Mouse (Mus musculus) kidney, embryonic 16.5 days (tissue): ENCODE data around the gene Stam2. TPM values are rescaled to one million over a fixed set of nuclear protein-coding genes. Genes with fewer than 3 reads are reported as not detected.

Experiments
- ATAC-seq: fragments of 200-750 bp; cut with Nextera tagmentation; 2 replicates; pipeline ENCODE4 v1.8.0; 2017; ENCODE audit warnings: moderate TSS enrichment; ENCODE audit not compliant: low FRiP score, low TSS enrichment
- H3K27ac ChIP-seq: fragments of 300-500 bp; sonication (generic); 2 replicates; pipeline ENCODE4 v1.5.1; 2014; ENCODE audit warnings: low read length
- H3K27me3 ChIP-seq: fragments of 300-500 bp; sonication (generic); 2 replicates; pipeline ENCODE4 v1.6.1; 2014; ENCODE audit warnings: low read length, control low read depth, mixed read lengths; ENCODE audit not compliant: insufficient read depth
- H3K36me3 ChIP-seq: fragments of 300-500 bp; sonication (generic); 2 replicates; pipeline ENCODE4 v1.6.1; 2014; ENCODE audit warnings: low read length, control low read depth, mixed read lengths; ENCODE audit not compliant: insufficient read depth
- H3K4me1 ChIP-seq: fragments of 300-500 bp; sonication (generic); 2 replicates; pipeline ENCODE4 v1.6.1; 2014; ENCODE audit warnings: low read length, control low read depth, mixed read lengths; ENCODE audit not compliant: insufficient read depth
- H3K4me2 ChIP-seq: fragments of 300-500 bp; sonication (generic); replicated peaks from 2 replicates; pipeline ENCODE4 v1.6.1; 2014; ENCODE audit warnings: low read depth, low read length
- H3K4me3 ChIP-seq: fragments of 300-500 bp; sonication (generic); 2 replicates; pipeline ENCODE4 v1.5.1; 2014; ENCODE audit warnings: mild to moderate bottlenecking, low read length
- H3K9ac ChIP-seq: fragments of 300-500 bp; sonication (generic); replicated peaks from 2 replicates; pipeline ENCODE4 v1.6.1; 2014; ENCODE audit warnings: low read length
- H3K9me3 ChIP-seq: fragments of 300-500 bp; sonication (generic); 2 replicates; pipeline ENCODE4 v1.6.1; 2016; ENCODE audit warnings: low read length, control low read depth
- WGBS: fragments of 180-500 bp; shearing (Covaris S2); extraction: QIAGEN DNeasy Blood & Tissue Kit; methylation state at CpG from one replicate; pipeline ENCODE4 v1.1.7; 2014; 5-methylcytosine and 5-hydroxymethylcytosine counted together
- polyA plus RNA-seq: library from polyadenylated mRNA; unstranded; fragments of >200 nt; fragmentation: Nextera tagmentation; extraction: Ambion mirVana; gene quantifications from 2 replicates; pipeline ENCODE4 v1.2.1, GENCODE M21; 2015

Gene Stam2
- polyA plus RNA-seq, 1 experiment from 2014 or later = 37.3 TPM

DNA sequence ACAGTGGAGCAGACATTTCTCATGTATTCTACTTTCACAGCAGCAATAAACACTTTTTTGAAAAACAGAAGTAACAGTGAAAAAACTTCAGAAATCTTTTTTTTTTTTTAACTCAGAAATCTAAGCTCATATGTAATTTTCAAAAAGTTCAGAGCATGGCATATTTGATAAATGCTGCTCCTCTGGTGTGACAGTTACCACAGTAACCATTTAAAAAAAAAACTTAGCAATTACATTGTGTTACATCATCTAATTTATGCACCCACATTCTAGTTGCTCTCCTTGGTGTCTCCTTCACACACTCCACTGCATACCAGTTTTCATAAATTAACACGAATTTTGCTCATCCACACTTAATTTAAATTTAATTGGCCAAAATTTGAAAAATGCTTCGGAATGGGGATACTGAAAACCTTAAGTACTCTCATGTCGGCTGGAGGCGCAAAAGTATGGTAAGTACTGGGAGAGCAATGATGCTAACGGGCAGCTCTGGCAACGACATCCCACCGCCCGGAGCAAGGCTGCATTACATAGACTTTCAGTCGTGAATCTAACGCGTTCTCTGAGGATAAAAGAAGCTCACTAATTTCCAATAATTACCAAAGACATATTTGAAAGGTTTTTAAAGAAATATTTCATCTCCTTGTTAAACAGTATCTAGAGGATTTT lies 40.6 kb downstream of the Stam2 start:
- 91% methylated on average over 11 of the region's 11 CpGs for WGBS
- Histone ChIP-seq H3K4me3 (no peak overlapping the region), H3K4me1 (no peaks in the 10 kb centered on the region), H3K9ac (no peak overlapping the region), H3K27ac (no peak overlapping the region), H3K9me3 (no peaks in the 10 kb centered on the region), H3K27me3 (no peaks in the 10 kb centered on the region), H3K4me2 (no peak overlapping the region), H3K36me3 (peaks cover 27% of the 10 kb centered on the region)
- ATAC-seq = no peak

GRCm38 (mm10) chr2:52700352-52700751 lies 41.7 kb downstream of the Stam2 start:
- no peak for ATAC-seq
- no peak overlapping the region for H3K27ac ChIP-seq
- no peak overlapping the region for H3K9ac ChIP-seq
- WGBS = 49% methylated on average over 5 of the region's 5 CpGs
- H3K36me3 ChIP-seq = peaks cover 20% of the 10 kb centered on the region
- H3K4me1 ChIP-seq = no peaks in the 10 kb centered on the region
- no peak overlapping the region for H3K4me3 ChIP-seq
- H3K27me3 ChIP-seq = no peaks in the 10 kb centered on the region
- H3K4me2 ChIP-seq = no peak overlapping the region
- no peaks in the 10 kb centered on the region for H3K9me3 ChIP-seq

GRCm38 (mm10) chr2:52694604-52695003 lies 47.5 kb downstream of the Stam2 start:
- no peaks in the 10 kb centered on the region for H3K9me3 ChIP-seq
- no peak overlapping the region for H3K27ac ChIP-seq
- peaks cover 6% of the 10 kb centered on the region; the same call in 1 of the 2 replicates for H3K36me3 ChIP-seq
- ATAC-seq = 0 out of 2 replicates have a peak, but pooled peaks have one; percentile 51
- H3K4me1 ChIP-seq = no peaks in the 10 kb centered on the region
- H3K27me3 ChIP-seq = no peaks in the 10 kb centered on the region
- 50% methylated on average over 6 of the region's 6 CpGs for WGBS
- no peak overlapping the region for H3K4me3 ChIP-seq
- H3K4me2 ChIP-seq = no peak overlapping the region
- no peak overlapping the region for H3K9ac ChIP-seq

DNA sequence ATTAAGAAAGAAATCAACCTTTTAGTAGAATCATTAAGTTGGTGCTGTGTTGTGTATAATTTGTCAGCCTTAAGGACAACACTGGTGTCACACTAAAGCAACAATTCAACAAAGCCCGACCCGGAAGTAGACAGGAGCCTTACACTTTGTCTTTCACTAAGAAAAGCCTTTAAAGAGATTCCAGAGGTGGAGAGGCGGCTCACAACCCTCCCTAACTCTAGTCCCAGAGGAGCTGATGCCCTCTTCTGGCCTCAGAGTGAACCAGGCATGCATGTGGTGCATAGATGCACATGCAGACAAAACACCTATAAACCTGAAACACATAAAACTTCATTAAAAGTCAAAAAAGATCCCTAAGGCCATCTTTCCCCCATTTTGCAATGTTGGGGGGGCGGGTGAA lies 50.3 kb downstream of the Stam2 start:
- ATAC-seq = no peak
- Histone ChIP-seq H3K4me1 (no peaks in the 10 kb centered on the region), H3K27ac (no peak overlapping the region), H3K4me2 (no peak overlapping the region), H3K27me3 (no peaks in the 10 kb centered on the region), H3K36me3 (0 out of 2 replicates have a peak, but pooled peaks cover 3% of the 10 kb centered on the region), H3K4me3 (no peak overlapping the region), H3K9me3 (no peaks in the 10 kb centered on the region), H3K9ac (no peak overlapping the region)
- 80% methylated on average over 4 of the region's 4 CpGs for WGBS

DNA sequence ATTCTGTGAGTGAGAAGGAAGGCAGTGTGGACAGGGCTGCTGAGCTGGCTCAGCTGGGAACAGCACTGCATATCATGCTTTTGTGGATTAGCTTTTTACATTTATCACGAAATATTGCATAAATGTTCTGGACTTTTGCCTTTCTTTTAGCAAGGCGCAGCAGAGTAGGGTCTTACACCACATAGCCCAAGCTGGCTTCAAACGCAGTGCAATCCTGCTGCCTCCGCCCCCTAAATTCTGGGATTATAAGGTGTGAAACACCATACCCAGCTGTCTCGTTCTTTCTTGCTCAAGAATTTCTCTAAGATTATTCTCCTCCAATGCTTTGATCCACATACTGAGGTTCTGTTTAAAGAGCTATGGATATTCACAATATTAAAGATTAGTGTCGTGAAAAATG lies 55.5 kb downstream of the Stam2 start:
- Histone ChIP-seq H3K4me2 (no peak overlapping the region), H3K4me3 (no peak overlapping the region), H3K27ac (no peak overlapping the region), H3K9me3 (no peaks in the 10 kb centered on the region), H3K9ac (no peak overlapping the region), H3K4me1 (no peaks in the 10 kb centered on the region), H3K27me3 (no peaks in the 10 kb centered on the region), H3K36me3 (no peaks in the 10 kb centered on the region)
- no peak for ATAC-seq
- WGBS = 68% methylated on average over 6 of the region's 6 CpGs

GRCm38 (mm10) chr2:52677589-52677988 lies 64.5 kb downstream of the Stam2 start:
- H3K9ac ChIP-seq = no peak overlapping the region
- peaks cover 16% of the 10 kb centered on the region for H3K27me3 ChIP-seq
- 60% methylated on average over 4 of the region's 4 CpGs for WGBS
- no peak overlapping the region for H3K4me3 ChIP-seq
- ATAC-seq = no peak
- no peaks in the 10 kb centered on the region for H3K9me3 ChIP-seq
- peaks cover 15% of the 10 kb centered on the region; the same call in 1 of the 2 replicates for H3K4me1 ChIP-seq
- no peak overlapping the region for H3K4me2 ChIP-seq
- no peak overlapping the region for H3K27ac ChIP-seq
- no peaks in the 10 kb centered on the region for H3K36me3 ChIP-seq

DNA sequence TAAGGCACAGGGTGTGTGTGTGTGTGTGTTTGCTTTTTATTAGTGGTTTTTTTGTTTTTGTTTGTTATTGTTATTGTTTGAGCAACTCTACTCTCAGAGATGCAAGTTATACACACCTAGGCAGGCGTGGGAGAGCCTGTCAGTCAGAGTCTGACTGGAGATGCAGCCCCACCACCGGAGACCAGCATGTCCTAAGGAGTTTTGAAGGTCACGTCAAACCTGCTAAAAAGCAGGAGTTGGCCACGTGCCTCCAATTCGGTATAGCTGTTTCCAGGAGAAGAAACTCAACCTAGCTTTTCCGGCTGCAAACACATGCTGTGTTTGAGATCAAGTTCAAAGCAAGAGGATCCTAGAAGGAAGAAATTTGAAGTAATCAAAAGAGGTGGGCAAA lies 65.2 kb downstream of the Stam2 start:
- peak overlapping the region; percentile 71 for H3K4me3 ChIP-seq
- WGBS = 5% methylated on average over 6 of the region's 6 CpGs
- H3K27me3 ChIP-seq = peaks cover 16% of the 10 kb centered on the region
- H3K9me3 ChIP-seq = no peaks in the 10 kb centered on the region
- no peaks in the 10 kb centered on the region for H3K36me3 ChIP-seq
- no peak overlapping the region for H3K9ac ChIP-seq
- 0 out of 2 replicates have a peak overlapping the region, but pooled peaks have one; percentile 34 for H3K27ac ChIP-seq
- H3K4me2 ChIP-seq = peak overlapping the region; percentile 82
- peak; percentile 18; the same call in 1 of the 2 replicates for ATAC-seq
- peaks cover 15% of the 10 kb centered on the region; the same call in 1 of the 2 replicates for H3K4me1 ChIP-seq

- WGBS = under 1% methylated on average over 50 of the region's 77 CpGs
- Histone ChIP-seq H3K27ac (peak within 1 kb of the TSS; percentile 82), H3K9me3 (no peaks in the 10 kb centered on the region), H3K9ac (peak within 1 kb of the TSS; percentile 78), H3K4me1 (peaks cover 15% of the 10 kb centered on the region; the same call in 1 of the 2 replicates), H3K27me3 (peaks cover 16% of the 10 kb centered on the region), H3K4me2 (peak within 1 kb of the TSS; percentile 82), H3K36me3 (no peaks in the 10 kb centered on the region), H3K4me3 (peak within 1 kb of the TSS; percentile 71)
- peak; percentile 87 for ATAC-seq
Measured at GRCm38 (mm10) chr2:52676023-52676912, 65.8 kb downstream of the Stam2 start, which contains the start of gene Cacnb4. TSS of gene Cacnb4 (minus strand) at chr2:52676831.

- Histone ChIP-seq H3K4me2 (peak overlapping the region; percentile 82), H3K9ac (peak overlapping the region; percentile 78), H3K9me3 (no peaks in the 10 kb centered on the region), H3K27me3 (peaks cover 16% of the 10 kb centered on the region), H3K4me3 (peak overlapping the region; percentile 71), H3K36me3 (no peaks in the 10 kb centered on the region), H3K27ac (0 out of 2 replicates have a peak overlapping the region, but pooled peaks have one; percentile 29), H3K4me1 (peaks cover 15% of the 10 kb centered on the region; the same call in 1 of the 2 replicates)
- peak; percentile 67 for ATAC-seq
- 1% methylated on average over 41 of the region's 42 CpGs for WGBS
Measured at GRCm38 (mm10) chr2:52675278-52675987, 66.6 kb downstream of the Stam2 start.
